15 mouse cellular contexts compared by ENCODE assay signal in the genomic region with DNA sequence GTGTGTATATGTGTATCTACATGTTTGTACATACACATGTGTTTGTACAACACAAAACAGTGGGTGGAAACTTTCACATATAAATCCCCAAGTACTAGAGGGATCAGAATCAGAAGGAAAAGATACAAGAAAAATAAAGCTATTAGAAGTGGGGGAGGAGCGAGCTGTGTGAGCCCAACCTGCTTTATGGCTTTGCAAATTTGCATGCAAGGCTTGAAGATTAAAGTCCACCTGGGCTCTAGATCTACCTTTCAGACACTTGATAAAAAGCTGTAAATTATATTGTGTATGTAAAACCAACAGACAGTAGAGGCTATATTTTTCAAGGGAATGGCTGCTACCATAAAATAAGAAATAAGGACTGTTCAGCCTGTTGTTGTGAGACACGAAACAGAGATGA.
"Had no signal": no experiment of that assay in that cellular context is flagged by ENCODE, and none has a peak within 500 bp of the region (broad histone marks: within the 10 kb centered on the region; RNA-seq: fewer than 3 reads in every experiment).

No protein-coding gene starts in this region.

- H3K4me1 ChIP-seq: limb, embryonic 15.5 days; liver, embryonic 12.5 days had no signal

- ATAC-seq: liver, embryonic 12.5 days; midbrain, embryonic 15.5 days had no signal

- H3K36me3 ChIP-seq: limb, embryonic 15.5 days; liver, embryonic 12.5 days; midbrain, embryonic 15.5 days; neural tube, embryonic 13.5 days had no signal

- H3K4me2 ChIP-seq: limb, embryonic 15.5 days; liver, embryonic 12.5 days; lung, embryonic 14.5 days; midbrain, embryonic 11.5 days; midbrain, embryonic 15.5 days; neural tube, embryonic 13.5 days had no signal

- H3K9me3 ChIP-seq: limb, embryonic 15.5 days; liver, embryonic 12.5 days; megakaryocyte, embryonic 14.5 days; midbrain, embryonic 15.5 days; neural tube, embryonic 13.5 days had no signal

- H3K9ac ChIP-seq: limb, embryonic 15.5 days; liver, embryonic 12.5 days; lung, embryonic 14.5 days; midbrain, embryonic 15.5 days; neural tube, embryonic 13.5 days had no signal

- DNase-seq: kidney, adult 8-10 months; kidney, postnatal 10 days; layer of hippocampus, postnatal 36 days; lung, postnatal 10 days; right cerebral cortex, postnatal 4 days; thymus, adult 18-20 months; thymus, postnatal 14 days had no signal

- H3K4me3 ChIP-seq: limb, embryonic 15.5 days; liver, embryonic 12.5 days; megakaryocyte, embryonic 14.5 days; midbrain, embryonic 15.5 days; neural tube, embryonic 13.5 days had no signal

- H3K27me3 ChIP-seq: limb, embryonic 15.5 days; liver, embryonic 12.5 days; megakaryocyte, embryonic 14.5 days; neural tube, embryonic 13.5 days had no signal

- H3K27ac ChIP-seq: limb, embryonic 15.5 days; liver, embryonic 12.5 days; macrophage; midbrain, embryonic 15.5 days; neural tube, embryonic 13.5 days had no signal
